Mouse (Mus musculus) kidney, adult 2 months (tissue): ENCODE results near the gene Defa20. TPM values are rescaled to one million over a fixed set of nuclear protein-coding genes. Genes with fewer than 3 reads are reported as not detected.
"Not testable (repeated sequence)": the region's sequence is repeated elsewhere in the genome, so short reads cannot be mapped to it uniquely, and the experiment has no call there.

Experiments
- DNase-seq: peaks from one replicate; pipeline ENCODE4 v3.0.0; 2021
- H3K27ac ChIP-seq: fragments of 200-500 bp; 2 replicates; pipeline ENCODE4 v1.5.1; 2012; ENCODE audit warnings: low read depth, low read length, control low read depth, inconsistent platforms; ENCODE audit not compliant: insufficient read depth
- H3K27me3 ChIP-seq: fragments of 200-500 bp; replicated peaks from 2 replicates; pipeline ENCODE4 v1.6.1; 2012; ENCODE audit warnings: mild to moderate bottlenecking, moderate library complexity, low read length, inconsistent platforms; ENCODE audit not compliant: control insufficient read depth, insufficient read depth
- H3K36me3 ChIP-seq: fragments of 200-500 bp; 2 replicates; pipeline ENCODE4 v1.6.1; 2012; ENCODE audit warnings: mild to moderate bottlenecking, moderate library complexity, low read length, inconsistent platforms; ENCODE audit not compliant: control insufficient read depth, insufficient read depth
- H3K4me1 ChIP-seq: fragments of 200-500 bp; 2 replicates; pipeline ENCODE4 v1.6.1; 2011; ENCODE audit warnings: low read length; ENCODE audit not compliant: control insufficient read depth, insufficient read depth
- H3K4me3 ChIP-seq: fragments of 200-500 bp; 2 replicates; pipeline ENCODE4 v1.5.1; 2011; ENCODE audit warnings: mild to moderate bottlenecking, low read depth, low read length, control low read depth; ENCODE audit not compliant: insufficient read depth
- WGBS: fragments of 180-500 bp; shearing (Covaris S2); methylation state at CpG from one replicate; pipeline ENCODE4 v1.1.7; 2018; 5-methylcytosine and 5-hydroxymethylcytosine counted together
- polyA plus RNA-seq: library from polyadenylated mRNA; depleted of rRNA; stranded (reverse); fragments of >200 nt; gene quantifications from 2 replicates; pipeline ENCODE4 v1.2.3, GENCODE M21; 2012; rRNA removed

The Defa20 gene
- polyA plus RNA-seq: not detected in 2 replicates

DNA sequence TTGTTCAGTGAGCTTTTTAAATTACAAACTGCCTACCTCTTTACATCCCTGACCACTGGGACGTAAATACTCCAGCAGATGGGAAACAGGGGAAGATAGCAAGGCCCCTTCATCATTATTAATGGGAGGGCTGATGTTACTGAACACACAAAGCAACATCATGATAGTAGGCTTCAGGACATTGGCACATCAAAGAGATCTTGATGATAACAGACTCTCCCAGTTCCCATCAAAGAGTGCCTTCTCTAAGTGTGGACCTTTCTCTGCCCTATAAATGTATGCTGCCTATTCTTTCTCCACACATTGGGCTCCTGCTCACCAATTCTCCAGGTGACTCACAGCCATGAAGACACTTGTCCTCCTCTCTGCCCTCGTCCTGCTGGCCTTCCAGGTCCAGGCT, at the start of gene Defa20:
Defa20 (plus strand) TSS at position 301 of the 400 bp plus-strand sequence.
- not testable (repeated sequence) for H3K36me3 ChIP-seq

DNA sequence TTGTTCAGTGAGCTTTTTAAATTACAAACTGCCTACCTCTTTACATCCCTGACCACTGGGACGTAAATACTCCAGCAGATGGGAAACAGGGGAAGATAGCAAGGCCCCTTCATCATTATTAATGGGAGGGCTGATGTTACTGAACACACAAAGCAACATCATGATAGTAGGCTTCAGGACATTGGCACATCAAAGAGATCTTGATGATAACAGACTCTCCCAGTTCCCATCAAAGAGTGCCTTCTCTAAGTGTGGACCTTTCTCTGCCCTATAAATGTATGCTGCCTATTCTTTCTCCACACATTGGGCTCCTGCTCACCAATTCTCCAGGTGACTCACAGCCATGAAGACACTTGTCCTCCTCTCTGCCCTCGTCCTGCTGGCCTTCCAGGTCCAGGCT, 19.7 kb downstream of the Defa20 start, which contains the start of gene Defa32:
Defa32 (plus strand) TSS at position 301 of the 400 bp plus-strand sequence.
- not testable (repeated sequence) for H3K27ac ChIP-seq, DNase-seq, H3K27me3 ChIP-seq, H3K36me3 ChIP-seq, H3K4me3 ChIP-seq, H3K4me1 ChIP-seq
- WGBS: no CpG with 5 or more reads among the region's 2 CpGs

More for the DNA sequence above, at the start of gene Defa20:
- not testable (repeated sequence) for DNase-seq, H3K4me1 ChIP-seq, H3K27ac ChIP-seq, H3K27me3 ChIP-seq, H3K4me3 ChIP-seq
- no CpG with 5 or more reads among the region's 2 CpGs for WGBS

Other genes with a start within 250 kb of the Defa20 start
- gene Defa27, start 193.7 kb upstream of the Defa20 start, polyA plus RNA-seq: not detected in 2 replicates
- gene Defa29, start 182.2 kb upstream of the Defa20 start, polyA plus RNA-seq: not detected in 2 replicates
- gene Defa2, start 130.7 kb upstream of the Defa20 start, polyA plus RNA-seq: not detected in 2 replicates
- not detected in 2 replicates for gene Defa33, start 117.4 kb upstream of the Defa20 start, polyA plus RNA-seq
- gene Defa36, start 81.8 kb upstream of the Defa20 start, polyA plus RNA-seq: not detected in 2 replicates
- not detected in 2 replicates for gene Gm7849, start 52.7 kb upstream of the Defa20 start, polyA plus RNA-seq
- not detected in 2 replicates for gene Defa32, start 19.8 kb downstream of the Defa20 start, polyA plus RNA-seq
- gene Defa37, start 56.1 kb downstream of the Defa20 start, polyA plus RNA-seq: not detected in 2 replicates
- not detected in 2 replicates for gene Defa28, start 73.7 kb downstream of the Defa20 start, polyA plus RNA-seq
- gene Gm7861, start 85.2 kb downstream of the Defa20 start, polyA plus RNA-seq: not detected in 2 replicates
- gene Defa26, start 108.9 kb downstream of the Defa20 start, polyA plus RNA-seq: not detected in 2 replicates
- gene Defa17, start 146.5 kb downstream of the Defa20 start, polyA plus RNA-seq: not detected in 2 replicates
- not detected in 2 replicates for gene Defa34, start 156.5 kb downstream of the Defa20 start, polyA plus RNA-seq
- not detected in 2 replicates for gene AY761184, start 194.4 kb downstream of the Defa20 start, polyA plus RNA-seq
- not detected in 2 replicates for gene Defa24, start 225.2 kb downstream of the Defa20 start, polyA plus RNA-seq